Mouse (Mus musculus) inflammation-experienced regulatory T-cells, adult 6 months (primary cell): Measurements from ENCODE around the gene Olfr1396. TPM values are rescaled to one million over a fixed set of nuclear protein-coding genes. Genes with fewer than 3 reads are reported as not detected.

ENCODE experiments used
- ATAC-seq: one replicate; pipeline ENCODE4 v1.8.0; 2017
- polyA plus RNA-seq, 3 experiments: library from polyadenylated mRNA; unstranded; fragments of 100-300 nt; shearing (Covaris generic); gene quantifications; one replicate each; pipeline ENCODE4 v1.2.1; 2017

The Olfr1396 gene
- under 1 TPM in 2 of 3 experiments, not detected in 1; 0.67 to 0.74 TPM for polyA plus RNA-seq

DNA sequence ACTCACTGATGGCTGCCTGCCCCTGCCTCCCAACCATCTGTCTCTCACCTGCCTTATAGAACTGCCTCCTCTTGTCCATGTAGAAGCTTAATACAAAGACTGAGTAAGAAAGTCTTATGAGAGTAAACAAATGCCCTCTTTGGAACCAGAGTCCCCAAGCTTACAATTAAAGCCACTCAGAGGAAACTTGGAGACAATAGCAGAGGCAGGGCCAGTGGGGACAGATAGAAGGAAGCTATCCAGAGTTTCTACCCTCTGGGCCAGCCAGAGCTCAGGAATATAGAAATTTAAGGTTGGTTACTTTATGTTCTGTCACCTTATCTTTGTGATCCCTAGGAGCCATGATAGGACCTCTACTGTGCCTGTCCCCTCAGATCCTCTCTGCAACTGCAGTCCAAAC lies at the start of gene Olfr1396:
Gene Olfr1396 (minus strand): TSS at position 101 of the 400 bp plus-strand sequence.
- no peak for ATAC-seq

DNA sequence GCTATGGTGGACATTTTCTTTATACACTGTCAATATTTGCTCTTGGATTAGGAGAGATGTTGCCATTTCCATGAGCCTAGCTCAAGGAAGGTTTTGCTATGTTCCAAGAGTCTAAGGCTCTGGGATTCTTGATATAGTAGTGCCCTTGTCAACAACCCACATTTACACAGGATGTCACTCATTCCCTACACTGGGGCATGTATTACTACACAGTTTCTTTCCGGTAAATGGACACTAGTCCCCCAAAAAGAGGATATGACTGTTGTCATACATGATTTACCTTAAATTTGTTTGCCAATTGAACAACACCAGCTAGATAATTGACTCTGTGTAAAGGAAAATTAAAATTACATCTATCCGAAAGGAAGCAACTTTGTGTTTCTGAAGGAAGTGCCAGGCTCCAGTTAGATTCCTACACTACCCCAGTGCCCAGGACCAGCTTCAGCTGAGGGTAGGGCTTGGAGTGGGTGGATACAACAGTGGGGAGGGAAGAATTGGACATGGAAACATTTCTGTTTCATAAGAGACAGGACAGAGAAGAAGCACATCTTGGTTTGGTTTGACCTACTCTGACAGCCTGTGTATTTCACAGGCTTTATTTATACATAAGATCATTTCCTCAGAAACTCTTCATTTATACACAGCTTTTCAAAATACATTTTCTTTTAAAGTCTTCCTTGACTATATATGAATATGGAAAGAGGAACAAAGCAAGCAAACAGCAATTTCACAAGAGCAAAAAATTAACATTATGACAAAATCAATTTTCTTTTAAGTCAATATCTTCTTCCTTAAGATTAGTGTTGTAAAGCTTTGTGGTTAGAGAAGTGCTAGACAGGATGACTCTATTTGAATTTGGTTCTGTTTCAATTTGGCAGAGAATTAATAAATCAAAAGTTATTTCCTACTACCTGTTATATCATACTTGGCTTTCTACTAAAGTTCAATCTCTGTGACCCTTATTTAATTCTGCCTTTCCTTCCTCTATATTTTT lies 42.4 kb upstream of the Olfr1396 start:
- ATAC-seq: no peak

DNA sequence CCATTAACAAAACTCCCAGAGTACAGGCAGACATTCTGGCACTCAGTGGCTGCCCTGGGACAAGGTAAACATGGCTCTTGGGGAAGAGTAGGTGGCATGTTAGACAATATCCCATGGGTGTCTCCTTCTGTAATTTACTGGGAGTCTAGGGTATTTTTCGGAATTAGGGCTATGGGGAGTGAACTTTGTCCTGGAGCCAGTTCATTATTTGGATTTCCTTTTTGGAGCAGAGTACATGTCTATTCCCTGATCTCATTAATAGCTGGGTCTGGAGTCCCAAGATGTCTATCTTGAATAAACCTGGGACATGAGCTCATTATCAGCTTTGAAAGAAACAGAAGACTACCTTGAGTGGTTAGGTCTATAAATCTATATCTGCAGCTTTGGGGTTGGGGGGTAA lies 39.4 kb upstream of the Olfr1396 start, which contains the start of gene Olfr1394:
Gene Olfr1394 (plus strand): TSS at position 301 of the 400 bp plus-strand sequence.
- ATAC-seq: no peak

GRCm38 (mm10) chr11:49141974-49142373 lies 27.3 kb upstream of the Olfr1396 start, which contains the start of gene Olfr1395:
Olfr1395 (plus strand) TSS chr11:49142274.
- no peak for ATAC-seq

DNA sequence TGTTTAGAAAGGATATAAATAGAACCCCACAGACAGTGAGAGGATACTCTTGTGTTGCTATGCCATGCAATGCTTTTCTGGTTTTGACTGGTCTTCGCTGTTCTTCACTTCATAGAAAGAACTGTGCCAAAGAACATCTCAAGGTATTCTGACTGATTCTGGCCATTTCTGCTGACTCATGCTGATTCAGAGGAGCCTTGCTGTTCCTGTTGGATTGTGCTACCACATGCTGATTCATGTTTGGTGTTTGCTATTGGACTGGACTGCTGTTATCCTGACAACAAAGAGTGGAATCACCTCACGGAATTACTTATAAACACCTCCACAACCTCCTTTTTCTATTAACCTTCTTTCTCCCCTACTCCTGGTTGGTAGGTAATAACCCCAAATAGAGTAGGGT lies 9.5 kb upstream of the Olfr1396 start:
- no peak for ATAC-seq

DNA sequence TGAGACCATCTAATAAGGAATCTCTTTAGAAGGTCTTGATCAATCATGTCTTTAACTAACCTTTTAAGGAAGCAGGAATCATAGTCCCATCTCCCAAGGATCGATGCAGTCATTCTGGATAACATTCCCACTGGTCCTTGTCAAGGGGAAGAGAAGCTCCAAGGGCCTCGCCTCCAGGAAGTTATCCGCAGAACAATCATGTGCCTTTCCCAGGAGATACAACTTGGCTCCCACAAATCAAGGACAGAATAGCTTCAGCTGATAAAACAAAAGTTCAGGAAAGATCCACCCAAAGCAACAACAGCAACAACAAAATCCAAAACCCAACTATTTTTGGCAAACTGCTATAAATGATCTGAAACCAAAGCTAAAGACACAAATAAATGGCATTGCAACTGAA lies 5.0 kb upstream of the Olfr1396 start:
- no peak for ATAC-seq

GRCm38 (mm10) chr11:49114158-49114557 lies 516 bp downstream of the Olfr1396 start:
- no peak for ATAC-seq

DNA sequence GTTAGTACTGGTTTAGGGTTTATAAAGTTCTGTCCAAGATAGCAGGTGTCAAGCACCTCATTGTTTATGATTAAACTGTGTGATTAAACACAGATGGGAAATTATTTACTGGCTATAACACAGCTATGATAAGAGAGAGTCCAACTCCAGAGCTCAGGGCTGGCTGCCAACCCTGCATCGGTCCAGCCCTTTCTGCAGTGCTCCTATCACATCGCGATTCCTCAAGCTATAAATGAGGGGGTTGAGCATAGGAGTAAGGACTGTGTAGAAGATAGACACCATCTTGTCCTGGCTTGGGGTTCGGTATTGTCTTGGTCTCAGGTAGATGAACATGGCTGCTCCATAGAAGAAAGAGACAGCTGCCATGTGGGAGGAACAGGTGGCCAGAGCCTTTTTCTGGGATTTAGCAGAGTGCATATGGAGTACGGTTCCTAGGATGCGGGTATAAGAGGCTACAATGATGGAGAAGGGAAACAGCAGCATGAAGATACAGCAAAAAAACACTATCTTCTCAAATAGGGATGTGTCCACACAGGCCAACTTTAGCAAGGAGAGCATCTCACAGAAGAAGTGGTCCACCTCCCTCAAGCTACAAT lies 2.0 kb downstream of the Olfr1396 start:
- no peak for ATAC-seq

GRCm38 (mm10) chr11:49111000-49111399 lies 3.7 kb downstream of the Olfr1396 start:
- no peak for ATAC-seq

DNA sequence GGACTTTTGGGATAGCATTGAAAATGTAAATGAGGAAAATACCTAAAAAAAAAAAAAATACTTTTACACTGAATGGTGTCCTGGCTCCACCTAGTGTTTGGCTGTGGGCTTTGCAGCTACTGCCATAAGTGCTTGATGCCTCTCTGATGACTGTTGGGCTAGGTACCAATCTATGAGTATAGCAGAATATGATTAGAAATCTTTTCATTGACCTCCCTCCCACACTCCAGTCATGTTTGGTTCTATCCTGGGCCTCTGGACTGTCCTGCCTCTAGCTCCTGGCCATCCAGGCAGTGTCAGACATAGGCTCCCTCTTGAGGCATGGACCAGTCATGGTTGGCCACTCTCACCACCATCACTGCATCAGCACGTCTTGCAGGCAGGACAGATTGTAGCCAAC lies 5.8 kb downstream of the Olfr1396 start:
- ATAC-seq: peak; percentile 50

DNA sequence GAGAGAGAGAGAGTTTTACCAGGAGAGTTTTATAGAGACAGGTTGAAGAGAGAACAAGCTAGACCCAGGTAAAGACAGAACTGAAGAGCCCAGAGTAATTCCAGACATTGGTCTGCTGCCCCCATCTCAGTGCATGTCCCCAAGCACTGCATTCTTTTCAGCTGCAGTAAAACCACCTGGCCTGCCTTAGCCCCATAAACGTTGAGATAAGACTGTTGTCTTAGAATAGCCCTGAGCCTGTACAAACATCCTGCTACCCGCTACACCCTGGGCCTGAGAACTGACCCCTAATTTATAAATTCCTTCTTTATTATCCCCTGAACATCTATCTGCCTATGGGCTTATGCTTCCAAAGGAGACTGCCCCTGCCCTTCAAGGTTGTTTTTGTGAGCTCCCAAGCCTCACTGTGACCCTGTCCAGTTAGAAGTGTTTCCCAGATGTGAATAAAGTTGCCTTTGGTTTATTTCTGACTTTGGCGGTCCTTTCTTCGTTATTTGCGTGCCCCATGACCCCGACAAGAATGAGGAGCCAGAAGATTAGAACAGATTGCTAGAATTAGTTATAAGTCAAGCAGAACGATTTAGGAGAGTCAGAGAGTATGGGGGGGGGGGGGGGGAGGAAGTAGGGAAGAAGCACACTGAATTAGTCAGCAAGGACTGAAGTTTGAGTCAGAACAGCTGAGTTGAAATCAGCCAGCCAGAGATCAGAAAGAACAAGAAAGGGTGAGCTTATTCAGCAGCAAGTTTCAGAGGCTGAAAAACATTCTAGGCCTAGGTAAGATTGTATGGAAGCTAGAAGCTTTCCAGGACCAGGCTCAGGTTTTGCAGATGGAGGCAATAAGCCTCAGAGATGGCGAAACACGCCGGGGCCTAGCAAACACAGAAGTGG lies 6.8 kb downstream of the Olfr1396 start:
- no peak for ATAC-seq

DNA sequence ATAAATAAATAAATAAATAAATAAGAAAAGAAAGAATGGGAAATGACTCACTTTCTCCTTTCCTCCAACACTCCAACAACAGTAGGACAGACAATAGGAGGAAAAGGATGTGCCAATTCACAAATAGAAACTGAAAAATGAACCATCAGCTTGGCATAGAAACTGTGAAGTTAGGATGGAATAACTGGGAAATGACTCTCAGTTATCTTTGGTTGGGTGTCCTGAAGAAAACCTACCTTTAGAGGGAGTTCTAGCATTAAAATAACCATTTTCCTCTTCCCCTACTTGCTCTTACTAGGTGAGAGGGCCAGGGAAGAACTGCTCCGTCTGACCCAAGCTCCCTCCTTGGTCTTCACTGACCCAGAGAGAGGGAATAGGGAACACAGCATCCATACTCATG lies 8.9 kb downstream of the Olfr1396 start:
- no peak for ATAC-seq

DNA sequence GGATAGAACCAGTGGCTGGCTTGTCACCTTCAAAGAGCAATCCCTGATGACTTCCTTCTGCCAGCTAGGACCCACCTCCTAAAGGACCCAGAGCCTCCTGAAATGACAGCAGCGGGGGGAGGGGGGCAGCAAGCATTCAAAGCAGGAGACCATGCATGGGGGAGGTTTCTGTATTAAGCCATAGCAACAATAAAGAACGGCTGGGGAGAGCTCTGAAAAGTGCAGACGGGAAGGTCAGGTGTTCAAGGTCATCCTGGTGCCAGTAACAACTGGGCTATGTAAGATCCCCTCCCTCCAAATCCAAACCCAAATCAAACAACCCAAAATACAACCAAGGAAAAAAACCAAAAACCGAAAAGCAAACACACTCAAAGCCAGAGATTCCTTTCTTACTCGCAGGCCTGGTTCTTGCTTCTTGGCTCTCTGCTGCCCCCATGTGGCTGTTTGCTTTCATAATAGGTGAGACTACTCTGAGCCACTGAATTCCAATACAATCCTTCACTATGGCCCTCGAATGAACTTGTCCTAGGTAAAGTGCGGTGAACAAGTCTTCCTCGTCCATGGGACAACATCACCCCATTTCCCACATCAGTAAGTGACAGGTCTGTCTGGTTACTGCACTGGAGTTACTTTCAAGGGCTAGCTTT lies 11.5 kb downstream of the Olfr1396 start:
- peak; percentile 68 for ATAC-seq

DNA sequence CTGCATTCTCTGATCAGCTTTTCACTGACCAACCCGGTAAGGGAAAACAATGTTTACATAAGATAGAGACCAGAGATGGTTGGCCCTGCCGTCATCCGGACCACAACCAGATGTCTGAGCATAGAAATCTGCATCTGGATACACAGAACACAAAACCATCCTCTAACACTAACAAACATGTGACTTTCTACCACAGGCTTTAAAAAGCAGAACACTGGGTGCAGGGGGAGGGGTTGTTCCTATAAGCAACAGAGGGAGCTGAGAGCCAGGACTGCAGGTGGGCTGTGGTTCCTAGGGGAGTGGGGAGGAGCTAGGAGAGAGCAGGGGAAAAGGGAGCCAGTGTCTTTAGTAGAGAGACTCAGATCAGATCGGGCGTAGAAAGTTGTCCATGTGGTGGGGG lies 13.2 kb downstream of the Olfr1396 start:
- no peak for ATAC-seq

DNA sequence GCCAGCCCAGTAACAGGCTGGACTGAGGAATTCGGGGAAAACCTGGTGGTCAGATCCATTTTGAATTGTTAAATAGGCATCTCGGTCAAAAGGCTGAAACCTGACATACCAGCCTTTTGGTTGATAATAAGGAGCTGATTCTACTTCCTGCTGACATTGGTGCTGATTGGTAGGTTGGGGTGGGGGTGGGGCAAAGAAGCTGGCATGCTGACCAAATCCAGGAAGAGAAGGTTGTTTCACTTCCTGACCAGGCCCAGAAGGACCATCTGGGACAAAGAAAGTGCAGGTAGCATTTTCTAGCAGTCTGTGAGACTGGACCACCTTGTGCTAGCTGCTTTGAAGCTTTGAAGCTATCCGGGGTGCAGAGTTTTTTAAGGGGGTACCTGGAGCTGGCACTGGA lies 14.3 kb downstream of the Olfr1396 start:
- peak; percentile 70 for ATAC-seq

DNA sequence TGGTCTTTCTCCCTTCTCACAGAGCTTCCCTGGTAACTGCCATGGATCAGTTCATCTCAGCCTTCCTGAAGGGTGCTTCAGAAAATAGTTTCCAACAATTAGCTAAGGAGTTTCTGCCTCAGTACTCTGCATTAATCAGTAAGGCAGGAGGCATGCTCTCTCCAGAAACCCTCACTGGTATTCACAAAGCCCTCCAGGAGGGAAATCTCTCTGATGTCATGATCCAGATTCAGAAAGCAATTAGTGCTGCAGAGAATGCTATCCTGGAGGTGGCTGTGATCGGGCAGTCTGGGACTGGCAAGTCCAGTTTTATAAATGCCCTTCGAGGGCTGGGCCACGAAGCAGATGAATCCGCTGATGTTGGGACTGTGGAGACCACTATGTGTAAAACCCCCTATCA lies 19.3 kb downstream of the Olfr1396 start:
- no peak for ATAC-seq

- peak; percentile 74 for ATAC-seq
These were observed 20.6 kb downstream of the Olfr1396 start for GRCm38 (mm10) chr11:49093861-49094660.

DNA sequence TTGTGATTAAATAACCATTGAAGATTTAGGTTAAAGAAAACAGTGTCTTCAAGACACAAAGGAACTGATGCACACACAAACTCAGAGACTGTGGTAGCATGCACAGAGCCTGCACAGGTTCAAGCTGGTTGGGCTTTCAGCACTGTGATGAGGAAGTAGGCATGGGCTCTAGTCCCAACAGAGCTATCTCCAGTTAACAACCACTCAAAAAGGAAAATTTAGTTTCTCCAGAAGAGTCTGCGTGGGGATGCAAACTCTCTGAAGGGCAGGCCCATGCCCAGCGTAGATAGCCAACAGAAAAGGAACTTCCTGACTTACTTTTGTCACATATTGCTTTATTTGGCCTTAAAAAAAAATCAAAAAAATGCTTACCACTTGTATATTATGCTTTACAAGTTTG lies 21.9 kb downstream of the Olfr1396 start:
- no peak for ATAC-seq

- no peak for ATAC-seq
These were observed 22.6 kb downstream of the Olfr1396 start for GRCm38 (mm10) chr11:49092053-49092586.

GRCm38 (mm10) chr11:49091171-49091570 lies 23.5 kb downstream of the Olfr1396 start:
- no peak for ATAC-seq

DNA sequence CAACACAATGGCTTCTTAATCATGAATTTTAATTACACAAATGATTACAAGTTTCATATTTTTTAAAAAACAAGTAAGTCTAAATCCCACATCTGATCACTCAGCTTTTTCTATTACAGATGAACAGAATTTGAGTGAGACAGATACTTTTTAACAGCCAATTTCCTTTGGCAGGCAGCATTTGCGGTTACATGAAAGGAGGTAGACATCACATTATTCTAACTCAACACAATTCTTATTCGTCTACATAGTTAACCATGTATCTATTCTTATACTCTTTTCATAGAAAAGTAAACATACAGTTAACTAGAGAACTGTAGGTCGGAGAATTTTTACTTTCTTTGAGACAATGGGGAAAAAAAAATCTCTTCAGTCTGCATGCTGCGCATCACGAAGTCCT lies 24.1 kb downstream of the Olfr1396 start:
- no peak for ATAC-seq
